Mouse (Mus musculus): Measurements from ENCODE around the gene Ssna1.

DNA sequence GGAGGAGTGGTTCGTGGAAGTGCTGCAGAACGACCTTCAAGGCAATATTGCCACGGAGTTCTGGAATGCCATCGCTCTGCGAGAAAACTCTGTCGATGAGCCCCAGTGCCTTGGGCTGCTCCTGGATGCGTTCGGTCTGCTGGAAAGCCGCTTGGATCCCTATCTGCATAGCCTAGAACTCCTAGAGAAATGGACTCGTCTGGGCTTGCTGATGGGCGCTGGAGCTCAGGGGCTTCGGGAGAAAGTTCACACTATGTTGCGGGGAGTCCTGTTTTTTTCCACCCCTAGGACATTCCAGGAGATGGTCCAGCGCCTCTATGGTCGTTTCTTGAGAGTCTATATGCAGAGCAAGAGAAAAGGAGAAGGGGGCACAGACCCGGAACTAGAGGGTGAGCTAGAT lies 772 bp upstream of the Ssna1 start:
- TF ChIP-seq EP300 (IDR thresholded peaks at IDR 0.05; ENCODE audit: low read depth), result no peak
- TF ChIP-seq CTCF (IDR thresholded peaks at IDR 0.05; ENCODE audit: low read depth), result no peak

Data from liver, embryonic 14.5 days (tissue).